Mouse (Mus musculus): ENCODE measurements around the gene Rhbdd2. TPM values are rescaled to one million over a fixed set of nuclear protein-coding genes. Genes with fewer than 3 reads are reported as not detected.
"Not testable (repeated sequence)": the region's sequence is repeated elsewhere in the genome, so short reads cannot be mapped to it uniquely, and the experiment has no call there.

Gene Rhbdd2
- 60.2 and 64.6 TPM in 2 replicates for polyA plus RNA-seq (2016; fragmentation: Nextera tagmentation; extraction: Ambion mirVana)

- Histone ChIP-seq H3K9me3 (no peaks in the 10 kb centered on the region), H3K9ac (replicated peaks) (peak within 1 kb of the TSS; percentile 92), H3K36me3 (peaks cover 23% of the 10 kb centered on the region), H3K27ac (replicated peaks) (peak within 1 kb of the TSS; percentile 87), H3K4me3 (peak within 1 kb of the TSS; percentile 87), H3K4me2 (replicated peaks) (peak within 1 kb of the TSS; percentile 79), H3K27me3 (0 out of 2 replicates have a peak, but pooled peaks cover 3% of the 10 kb centered on the region), H3K4me1 (peaks cover 12% of the 10 kb centered on the region)
- ATAC-seq (ENCODE audit: low FRiP score, low read depth): peak; percentile 99
- 12% methylated on average over 28 of the region's 30 CpGs for WGBS
Measured at GRCm38 (mm10) chr5:135632117-135632796, at the start of gene Rhbdd2. Gene Rhbdd2 (plus strand): TSS chr5:135632618.

- no peaks in the 10 kb centered on the region for H3K27me3 ChIP-seq
- H3K4me2 ChIP-seq (replicated peaks): no peak overlapping the region
- 90% methylated on average over 8 of the region's 8 CpGs for WGBS
- no peak overlapping the region for H3K9ac ChIP-seq (replicated peaks)
- no peak for ATAC-seq (ENCODE audit: low FRiP score, low read depth)
- H3K4me1 ChIP-seq: no peaks in the 10 kb centered on the region
- H3K36me3 ChIP-seq: no peaks in the 10 kb centered on the region
- no peak overlapping the region for H3K4me3 ChIP-seq
- no peaks in the 10 kb centered on the region for H3K9me3 ChIP-seq
- no peak overlapping the region for H3K27ac ChIP-seq (replicated peaks)
Measured at GRCm38 (mm10) chr5:135585691-135586090, 46.7 kb upstream of the Rhbdd2 start.

DNA sequence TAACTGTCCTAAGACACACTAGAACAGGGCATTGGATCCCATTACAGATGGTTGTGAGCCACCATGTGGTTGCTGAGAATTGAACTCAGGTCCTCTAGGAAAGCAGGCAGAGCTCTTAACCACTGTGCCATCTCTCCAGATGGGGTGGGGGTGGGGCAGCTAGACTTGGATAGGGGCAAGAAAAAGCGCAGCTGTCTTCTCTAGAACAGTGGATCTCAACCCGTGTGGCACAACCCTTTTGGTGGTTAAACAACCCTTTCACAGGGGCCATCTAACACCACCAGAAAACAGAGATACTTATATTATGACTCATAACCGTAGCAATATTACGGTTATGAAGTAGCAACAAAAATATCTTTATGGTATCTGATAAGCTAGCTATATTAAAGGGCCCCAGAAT is 44.7 kb upstream of the Rhbdd2 start:
- 0 out of 2 replicates have a peak, but pooled peaks cover 9% of the 10 kb centered on the region for H3K9me3 ChIP-seq
- 83% methylated on average over 4 of the region's 4 CpGs for WGBS

DNA sequence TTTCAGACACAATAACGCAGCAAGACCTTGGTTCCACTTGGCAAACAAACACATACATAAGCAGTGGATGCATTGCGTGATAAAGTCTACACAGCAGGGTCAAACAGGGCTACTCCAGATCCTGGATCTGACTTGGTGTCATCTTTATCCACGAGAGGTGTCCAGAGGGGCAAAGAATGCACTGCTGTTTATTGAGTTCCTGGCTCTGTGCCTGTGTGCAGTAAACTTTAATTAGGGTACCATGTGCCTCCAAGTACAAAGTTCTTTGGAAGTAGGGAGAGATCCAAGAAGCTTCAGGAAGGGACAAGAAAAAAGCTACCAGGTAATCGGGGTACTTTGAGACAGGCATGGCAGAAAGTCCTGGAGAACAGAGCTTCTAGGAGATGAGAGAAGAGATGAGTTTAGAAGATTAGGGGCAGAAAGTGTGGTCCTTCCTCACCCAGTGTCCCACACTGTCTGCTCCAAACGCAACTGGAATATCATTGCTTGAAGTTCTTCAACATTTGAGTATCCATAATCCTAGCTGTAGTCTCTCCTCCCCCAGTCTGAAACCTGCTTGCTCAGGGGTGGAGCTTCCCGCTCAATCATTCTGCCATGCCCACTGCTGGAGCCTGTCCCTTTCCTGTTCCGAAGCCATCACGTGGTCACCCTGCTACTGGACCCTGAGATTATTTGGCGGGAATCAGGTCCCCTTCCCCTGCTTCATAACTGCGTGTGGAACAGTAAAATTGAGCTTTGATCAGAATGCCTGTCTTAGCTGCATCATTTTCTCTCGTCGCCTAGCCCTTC is 42.2 kb upstream of the Rhbdd2 start:
- Histone ChIP-seq H3K4me3 (no peak overlapping the region), H3K9ac (replicated peaks) (no peak overlapping the region), H3K4me1 (no peaks in the 10 kb centered on the region), H3K27me3 (no peaks in the 10 kb centered on the region), H3K9me3 (0 out of 2 replicates have a peak, but pooled peaks cover 9% of the 10 kb centered on the region), H3K4me2 (replicated peaks) (no peak overlapping the region), H3K36me3 (no peaks in the 10 kb centered on the region), H3K27ac (replicated peaks) (no peak overlapping the region)
- WGBS: 85% methylated on average over 12 of the region's 12 CpGs
- no peak for ATAC-seq (ENCODE audit: low FRiP score, low read depth)

More for the DNA sequence above, 44.7 kb upstream of the Rhbdd2 start:
- Histone ChIP-seq H3K27me3 (no peaks in the 10 kb centered on the region), H3K4me1 (no peaks in the 10 kb centered on the region), H3K4me2 (replicated peaks) (no peak overlapping the region), H3K4me3 (no peak overlapping the region), H3K27ac (replicated peaks) (no peak overlapping the region), H3K9ac (replicated peaks) (no peak overlapping the region), H3K36me3 (no peaks in the 10 kb centered on the region)
- no peak for ATAC-seq (ENCODE audit: low FRiP score, low read depth)

GRCm38 (mm10) chr5:135604643-135605042 is 27.8 kb upstream of the Rhbdd2 start:
- not testable (repeated sequence) for H3K27ac ChIP-seq (replicated peaks); ATAC-seq (ENCODE audit: low FRiP score, low read depth); H3K9ac ChIP-seq (replicated peaks); H3K4me3 ChIP-seq; H3K4me1 ChIP-seq; H3K4me2 ChIP-seq (replicated peaks); H3K36me3 ChIP-seq; H3K27me3 ChIP-seq
- WGBS: no CpG with 5 or more reads among the region's 1 CpGs
- H3K9me3 ChIP-seq: peaks cover 10% of the 10 kb centered on the region

GRCm38 (mm10) chr5:135606717-135607116 is 25.7 kb upstream of the Rhbdd2 start:
- not testable (repeated sequence) for H3K9ac ChIP-seq (replicated peaks); H3K27ac ChIP-seq (replicated peaks); H3K4me2 ChIP-seq (replicated peaks); H3K27me3 ChIP-seq; H3K4me3 ChIP-seq; H3K4me1 ChIP-seq; H3K9me3 ChIP-seq; ATAC-seq (ENCODE audit: low FRiP score, low read depth); H3K36me3 ChIP-seq
- no CpG with 5 or more reads among the region's 1 CpGs for WGBS

GRCm38 (mm10) chr5:135607581-135607980 is 24.8 kb upstream of the Rhbdd2 start:
- Histone ChIP-seq H3K4me3 (no peak overlapping the region), H3K27ac (replicated peaks) (no peak overlapping the region), H3K9me3 (peaks cover 9% of the 10 kb centered on the region), H3K4me2 (replicated peaks) (no peak overlapping the region), H3K36me3 (no peaks in the 10 kb centered on the region), H3K27me3 (no peaks in the 10 kb centered on the region), H3K4me1 (no peaks in the 10 kb centered on the region), H3K9ac (replicated peaks) (no peak overlapping the region)
- WGBS: 36% methylated on average over 1 of the region's 1 CpGs
- ATAC-seq (ENCODE audit: low FRiP score, low read depth): no peak

- H3K36me3 ChIP-seq: no peaks in the 10 kb centered on the region
- no peaks in the 10 kb centered on the region for H3K4me1 ChIP-seq
- H3K4me2 ChIP-seq (replicated peaks): no peak overlapping the region
- ATAC-seq (ENCODE audit: low FRiP score, low read depth): no peak
- no peak overlapping the region for H3K4me3 ChIP-seq
- peaks cover 3% of the 10 kb centered on the region; the same call in 1 of the 2 replicates for H3K9me3 ChIP-seq
- 79% methylated on average over 4 of the region's 4 CpGs for WGBS
- H3K27ac ChIP-seq (replicated peaks): no peak overlapping the region
- no peak overlapping the region for H3K9ac ChIP-seq (replicated peaks)
- no peaks in the 10 kb centered on the region for H3K27me3 ChIP-seq
Measured at GRCm38 (mm10) chr5:135609794-135610193, 22.6 kb upstream of the Rhbdd2 start.

GRCm38 (mm10) chr5:135619741-135620140 is 12.7 kb upstream of the Rhbdd2 start:
- not testable (repeated sequence) for H3K36me3 ChIP-seq; H3K4me2 ChIP-seq (replicated peaks); ATAC-seq (ENCODE audit: low FRiP score, low read depth); H3K27me3 ChIP-seq; H3K9ac ChIP-seq (replicated peaks); H3K27ac ChIP-seq (replicated peaks); H3K9me3 ChIP-seq; H3K4me1 ChIP-seq; H3K4me3 ChIP-seq
- 89% methylated on average over 10 of the region's 10 CpGs for WGBS

DNA sequence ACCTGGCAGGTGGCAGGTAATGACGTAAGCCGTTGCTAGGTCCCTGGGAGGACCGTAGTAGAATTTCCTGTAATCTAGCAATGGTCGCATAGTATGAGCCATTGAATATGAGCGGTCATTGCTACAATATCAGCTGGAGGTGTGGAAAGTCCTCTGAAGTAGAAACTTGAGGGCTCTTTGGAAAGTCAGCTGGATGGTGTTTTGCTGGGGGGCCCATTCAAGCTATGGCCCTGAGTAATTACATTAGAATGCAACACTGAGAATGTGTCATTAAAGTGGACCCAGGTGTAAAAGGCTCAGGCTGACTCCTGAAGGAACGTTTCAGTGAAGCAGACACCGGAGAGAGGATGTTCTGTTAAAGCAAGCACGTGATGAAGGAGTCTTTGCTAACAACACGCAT is 11.9 kb upstream of the Rhbdd2 start:
- Histone ChIP-seq H3K9ac (replicated peaks) (no peak overlapping the region), H3K27me3 (no peaks in the 10 kb centered on the region; the same call in 1 of the 2 replicates), H3K4me1 (no peaks in the 10 kb centered on the region), H3K27ac (replicated peaks) (no peak overlapping the region), H3K36me3 (no peaks in the 10 kb centered on the region), H3K9me3 (no peaks in the 10 kb centered on the region), H3K4me2 (replicated peaks) (no peak overlapping the region), H3K4me3 (no peak overlapping the region)
- 89% methylated on average over 9 of the region's 9 CpGs for WGBS
- ATAC-seq (ENCODE audit: low FRiP score, low read depth): no peak

GRCm38 (mm10) chr5:135621725-135622124 is 10.7 kb upstream of the Rhbdd2 start:
- 84% methylated on average over 10 of the region's 10 CpGs for WGBS
- no peaks in the 10 kb centered on the region for H3K9me3 ChIP-seq

GRCm38 (mm10) chr5:135623006-135623563 is 9.3 kb upstream of the Rhbdd2 start:
- Histone ChIP-seq H3K9ac (replicated peaks) (no peak overlapping the region), H3K36me3 (no peaks in the 10 kb centered on the region), H3K27me3 (no peaks in the 10 kb centered on the region; the same call in 1 of the 2 replicates), H3K27ac (replicated peaks) (no peak overlapping the region), H3K4me2 (replicated peaks) (no peak overlapping the region), H3K4me1 (no peaks in the 10 kb centered on the region), H3K4me3 (no peak overlapping the region), H3K9me3 (no peaks in the 10 kb centered on the region)
- ATAC-seq (ENCODE audit: low FRiP score, low read depth): no peak
- WGBS: 85% methylated on average over 18 of the region's 18 CpGs

More at GRCm38 (mm10) chr5:135621725-135622124, 10.7 kb upstream of the Rhbdd2 start:
- Histone ChIP-seq H3K4me3 (no peak overlapping the region), H3K36me3 (no peaks in the 10 kb centered on the region), H3K9ac (replicated peaks) (no peak overlapping the region), H3K4me1 (no peaks in the 10 kb centered on the region), H3K27ac (replicated peaks) (no peak overlapping the region), H3K27me3 (no peaks in the 10 kb centered on the region; the same call in 1 of the 2 replicates), H3K4me2 (replicated peaks) (no peak overlapping the region)
- no peak for ATAC-seq (ENCODE audit: low FRiP score, low read depth)

Data from midbrain, embryonic 12.5 days (tissue).